Mouse (Mus musculus) activated CD4-positive, CD25-positive, alpha-beta regulatory T cell, adult 4 months (primary cell): ENCODE measurements around the gene Gm21244. TPM values are rescaled to one million over a fixed set of nuclear protein-coding genes. Genes with fewer than 3 reads are reported as not detected.
"Not testable (repeated sequence)": the region's sequence is repeated elsewhere in the genome, so short reads cannot be mapped to it uniquely, and the experiment has no call there.

Experiments used
- ATAC-seq: one replicate; pipeline ENCODE4 v1.8.0; 2017
- polyA plus RNA-seq, 2 experiments: library from polyadenylated mRNA; unstranded; fragments of 100-300 nt; shearing (Covaris generic); gene quantifications; one replicate each; pipeline ENCODE4 v1.2.1; 2017

The Gm21244 gene
- not detected for polyA plus RNA-seq

DNA sequence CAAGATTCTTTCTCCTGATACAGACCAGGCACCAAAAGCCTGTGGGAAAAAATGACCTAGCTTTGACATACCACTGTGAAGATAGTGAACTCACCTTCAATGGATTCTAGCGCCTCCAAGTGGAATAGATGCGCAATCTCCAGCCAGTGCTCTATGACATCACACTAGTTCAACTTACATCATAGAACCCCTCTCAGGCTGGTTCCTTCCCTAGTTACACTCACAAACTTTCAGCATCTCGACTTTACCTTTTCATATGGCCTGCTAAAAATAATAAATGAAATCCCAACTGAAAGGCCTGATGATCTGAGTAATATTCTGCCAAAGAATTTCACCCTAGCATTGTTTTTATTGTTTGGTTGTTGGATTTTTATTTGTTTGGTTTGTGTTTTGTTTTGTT lies at the start of gene Gm21244:
TSS of gene Gm21244 (minus strand) at position 101 of the 400 bp plus-strand sequence.
- not testable (repeated sequence) for ATAC-seq

Other genes starting within 250 kb of the Gm21244 start
- not detected for gene Gm28998, start 84.5 kb upstream of the Gm21244 start, polyA plus RNA-seq
- not detected for gene Gm21788, start 235.7 kb upstream of the Gm21244 start, polyA plus RNA-seq